Comparison of ENCODE assay signal across 20 mouse cellular contexts in genomic region chr16:50000805-50001204, GRCm38 (mm10).
DNase-seq lines count a peak whose midpoint lies in the region; ATAC-seq lines count a peak whose summit lies in the region.
"Had no signal": no experiment of that assay in that cellular context is flagged by ENCODE, and none has a peak within 500 bp of the region (broad histone marks: within the 10 kb centered on the region; RNA-seq: fewer than 3 reads in every experiment).

No protein-coding gene starts in this region.

- 60% methylated on average over 4 of the region's 4 CpGs for WGBS in kidney, embryonic 14.5 days
- 35% methylated on average over 4 of the region's 4 CpGs for WGBS in midbrain, embryonic 11.5 days
- WGBS in midbrain, embryonic 16.5 days: 35% methylated on average over 4 of the region's 4 CpGs

- no peak overlapping the region for H3K4me2 ChIP-seq in kidney, embryonic 14.5 days (replicated peaks; ENCODE audit: low read depth, low read length)
- H3K4me2 ChIP-seq in midbrain, embryonic 11.5 days: no peak overlapping the region
- no peak overlapping the region for H3K4me2 ChIP-seq in midbrain, embryonic 16.5 days (ENCODE audit: low read length)
- H3K4me2 ChIP-seq: embryonic facial prominence, embryonic 13.5 days; forebrain, embryonic 12.5 days; hindbrain, embryonic 14.5 days had no signal

- no peak overlapping the region for H3K27ac ChIP-seq in kidney, embryonic 14.5 days (ENCODE audit: low read depth, low read length)
- no peak overlapping the region for H3K27ac ChIP-seq in midbrain, embryonic 11.5 days (ENCODE audit: low read depth, low read length)
- H3K27ac ChIP-seq in midbrain, embryonic 16.5 days (ENCODE audit: low read length): no peak overlapping the region; the same call in 1 of the 2 replicates
- H3K27ac ChIP-seq: embryonic facial prominence, embryonic 13.5 days; forebrain, embryonic 12.5 days; heart, embryonic 10.5 days; hindbrain, embryonic 10.5 days; hindbrain, embryonic 14.5 days had no signal

- H3K4me1 ChIP-seq in kidney, embryonic 14.5 days (ENCODE audit: control insufficient read depth, insufficient read depth, low read length): no peaks in the 10 kb centered on the region
- H3K4me1 ChIP-seq in midbrain, embryonic 11.5 days (ENCODE audit: control insufficient read depth, insufficient read depth, low read length): peaks cover 17% of the 10 kb centered on the region
- H3K4me1 ChIP-seq in midbrain, embryonic 16.5 days (ENCODE audit: control insufficient read depth, insufficient read depth, low read length): peaks cover 4% of the 10 kb centered on the region
- H3K4me1 ChIP-seq: heart, embryonic 10.5 days had no signal

- no peak for ATAC-seq in kidney, embryonic 14.5 days (ENCODE audit: low FRiP score, low TSS enrichment)
- no peak for ATAC-seq in midbrain, embryonic 11.5 days (ENCODE audit: low FRiP score)
- no peak for ATAC-seq in midbrain, embryonic 16.5 days
- ATAC-seq: forebrain, embryonic 16.5 days had no signal

- H3K36me3 ChIP-seq in kidney, embryonic 14.5 days (ENCODE audit: control insufficient read depth, insufficient read depth, low read length): no peaks in the 10 kb centered on the region
- no peaks in the 10 kb centered on the region for H3K36me3 ChIP-seq in midbrain, embryonic 11.5 days (ENCODE audit: control insufficient read depth, insufficient read depth, low read length)
- no peaks in the 10 kb centered on the region for H3K36me3 ChIP-seq in midbrain, embryonic 16.5 days (ENCODE audit: control insufficient read depth, insufficient read depth, low read length)
- H3K36me3 ChIP-seq: embryonic facial prominence, embryonic 13.5 days; forebrain, embryonic 12.5 days; heart, embryonic 10.5 days; hindbrain, embryonic 10.5 days had no signal

- H3K9me3 ChIP-seq in kidney, embryonic 14.5 days (ENCODE audit: control insufficient read depth, low read length): no peaks in the 10 kb centered on the region
- H3K9me3 ChIP-seq in midbrain, embryonic 11.5 days (ENCODE audit: control insufficient read depth, low read length): no peaks in the 10 kb centered on the region
- H3K9me3 ChIP-seq in midbrain, embryonic 16.5 days (replicated peaks; ENCODE audit: control insufficient read depth, low read length, poor library complexity, severe bottlenecking): no peaks in the 10 kb centered on the region
- H3K9me3 ChIP-seq: embryonic facial prominence, embryonic 13.5 days; forebrain, embryonic 12.5 days; heart, embryonic 10.5 days; hindbrain, embryonic 10.5 days had no signal

- H3K4me3 ChIP-seq in kidney, embryonic 14.5 days (ENCODE audit: low read length): no peak overlapping the region
- H3K4me3 ChIP-seq in midbrain, embryonic 11.5 days (ENCODE audit: low read depth, low read length): no peak overlapping the region
- H3K4me3 ChIP-seq in midbrain, embryonic 16.5 days (ENCODE audit: low read depth, low read length): no peak overlapping the region
- H3K4me3 ChIP-seq: embryonic facial prominence, embryonic 13.5 days; forebrain, embryonic 12.5 days; heart, embryonic 10.5 days; hindbrain, embryonic 10.5 days had no signal

- no peak overlapping the region for H3K9ac ChIP-seq in kidney, embryonic 14.5 days (ENCODE audit: low read depth, low read length)
- H3K9ac ChIP-seq in midbrain, embryonic 11.5 days (ENCODE audit: low read length): no peak overlapping the region
- no peak overlapping the region for H3K9ac ChIP-seq in midbrain, embryonic 16.5 days (ENCODE audit: low read depth, low read length)
- H3K9ac ChIP-seq: embryonic facial prominence, embryonic 13.5 days; forebrain, embryonic 12.5 days; hindbrain, embryonic 14.5 days had no signal

- no peaks in the 10 kb centered on the region for H3K27me3 ChIP-seq in kidney, embryonic 14.5 days (ENCODE audit: control insufficient read depth, insufficient read depth, low read length)
- H3K27me3 ChIP-seq in midbrain, embryonic 11.5 days (ENCODE audit: control insufficient read depth, insufficient read depth, low read length): no peaks in the 10 kb centered on the region
- H3K27me3 ChIP-seq in midbrain, embryonic 16.5 days (ENCODE audit: control insufficient read depth, insufficient read depth, low read depth, low read length): no peaks in the 10 kb centered on the region
- H3K27me3 ChIP-seq: CH12.LX; embryonic facial prominence, embryonic 13.5 days; forebrain, embryonic 12.5 days had no signal

- intact Hi-C loops in heart, postnatal 14 days (cut with DNase I): no loop called here

- peak; percentile 31 for DNase-seq in heart, adult 8-10 months (ENCODE audit: low spot score)
- DNase-seq in heart, postnatal 14 days: no peak
- DNase-seq in kidney, postnatal 14 days: peak; percentile 19
- peak; percentile 83 for DNase-seq in midbrain, embryonic 11.5 days (ENCODE audit: low spot score, missing footprints)
- DNase-seq: adrenal gland, adult 2 months; adrenal gland, postnatal 25 days; cerebellum, adult 18-20 months; cerebellum, adult 9-11 months; cerebellum, postnatal 36 days; gastrocnemius, postnatal 10 days; heart, postnatal 10 days had no signal

Comparison
In these comparisons a context has a peak if more than half of its experiments do, and no peak if none do; other contexts are left out.
1. DNase-seq: peak in heart, adult 8-10 months (single experiment), kidney, postnatal 14 days (single experiment) and midbrain, embryonic 11.5 days (single experiment); none in heart, postnatal 14 days (0 of 2).